Mouse (Mus musculus): Measurements from ENCODE around the gene Matn4.

GRCm38 (mm10) chr2:164444701-164445100 lies 39.7 kb upstream of the Matn4 start:
- no peak for TF ChIP-seq EP300 (optimal IDR thresholded peaks at IDR 0.05)
- no peak for TF ChIP-seq CTCF (IDR thresholded peaks at IDR 0.05; ENCODE audit: low read depth)

Data from stomach, postnatal 0 days (tissue).